Mouse (Mus musculus): ENCODE data around the gene Gm20696. TPM values are rescaled to one million over a fixed set of nuclear protein-coding genes. Genes with fewer than 3 reads are reported as not detected.

Gene Gm20696
- polyA plus RNA-seq, 1 experiment: 1.5 TPM

GRCm38 (mm10) chr6:99665457-99666317 is 910 bp downstream of the Gm20696 start:
- DNase-seq (ENCODE audit: extremely low spot score in 1 of 2, low spot score in 1 of 2): no peak

GRCm38 (mm10) chr6:99663232-99663631 is 3.4 kb downstream of the Gm20696 start:
- no peak for DNase-seq (ENCODE audit: extremely low spot score in 1 of 2, low spot score in 1 of 2)

- DNase-seq (ENCODE audit: extremely low spot score in 1 of 2, low spot score in 1 of 2): no peak
Observed at GRCm38 (mm10) chr6:99660443-99660842, 6.2 kb downstream of the Gm20696 start.

- no peak for DNase-seq (ENCODE audit: extremely low spot score in 1 of 2, low spot score in 1 of 2)
Observed at GRCm38 (mm10) chr6:99658586-99658985, 8.0 kb downstream of the Gm20696 start.

- DNase-seq (ENCODE audit: extremely low spot score in 1 of 2, low spot score in 1 of 2): no peak
Observed at GRCm38 (mm10) chr6:99656088-99656487, 10.5 kb downstream of the Gm20696 start.

GRCm38 (mm10) chr6:99655488-99655887 is 11.1 kb downstream of the Gm20696 start:
- DNase-seq (ENCODE audit: extremely low spot score in 1 of 2, low spot score in 1 of 2): no peak

GRCm38 (mm10) chr6:99654343-99654742 is 12.3 kb downstream of the Gm20696 start:
- no peak for DNase-seq (ENCODE audit: extremely low spot score in 1 of 2, low spot score in 1 of 2)

GRCm38 (mm10) chr6:99652341-99652740 is 14.3 kb downstream of the Gm20696 start:
- DNase-seq (ENCODE audit: extremely low spot score in 1 of 2, low spot score in 1 of 2): peak in 1 of 2 experiments; percentile 36

- DNase-seq (ENCODE audit: extremely low spot score in 1 of 2, low spot score in 1 of 2): no peak
Observed at GRCm38 (mm10) chr6:99649307-99649706, 17.3 kb downstream of the Gm20696 start.

GRCm38 (mm10) chr6:99646344-99646743 is 20.3 kb downstream of the Gm20696 start:
- no peak for DNase-seq (ENCODE audit: extremely low spot score in 1 of 2, low spot score in 1 of 2)

GRCm38 (mm10) chr6:99644876-99645275 is 21.7 kb downstream of the Gm20696 start:
- no peak for DNase-seq (ENCODE audit: extremely low spot score in 1 of 2, low spot score in 1 of 2)

- DNase-seq (ENCODE audit: extremely low spot score in 1 of 2, low spot score in 1 of 2): no peak
Observed at GRCm38 (mm10) chr6:99644386-99644785, 22.2 kb downstream of the Gm20696 start.

GRCm38 (mm10) chr6:99643439-99644199 is 23.0 kb downstream of the Gm20696 start:
- no peak for DNase-seq (ENCODE audit: extremely low spot score in 1 of 2, low spot score in 1 of 2)

GRCm38 (mm10) chr6:99637456-99637855 is 29.1 kb downstream of the Gm20696 start:
- no peak for DNase-seq (ENCODE audit: extremely low spot score in 1 of 2, low spot score in 1 of 2)

GRCm38 (mm10) chr6:99636801-99637200 is 29.8 kb downstream of the Gm20696 start:
- DNase-seq (ENCODE audit: extremely low spot score in 1 of 2, low spot score in 1 of 2): no peak

- no peak for DNase-seq (ENCODE audit: extremely low spot score in 1 of 2, low spot score in 1 of 2)
Observed at GRCm38 (mm10) chr6:99636121-99636520, 30.5 kb downstream of the Gm20696 start.

- no peak for DNase-seq (ENCODE audit: extremely low spot score in 1 of 2, low spot score in 1 of 2)
Observed at GRCm38 (mm10) chr6:99632121-99632980, 34.2 kb downstream of the Gm20696 start.

- DNase-seq (ENCODE audit: extremely low spot score in 1 of 2, low spot score in 1 of 2): no peak
Observed at GRCm38 (mm10) chr6:99631637-99632036, 35.0 kb downstream of the Gm20696 start.

- no peak for DNase-seq (ENCODE audit: extremely low spot score in 1 of 2, low spot score in 1 of 2)
Observed at GRCm38 (mm10) chr6:99629726-99630458, 36.7 kb downstream of the Gm20696 start.

- no peak for DNase-seq (ENCODE audit: extremely low spot score in 1 of 2, low spot score in 1 of 2)
Observed at GRCm38 (mm10) chr6:99626347-99626746, 40.2 kb downstream of the Gm20696 start.
